Mouse (Mus musculus) hindbrain, postnatal 0 days (tissue): ENCODE data around the gene Hoga1. TPM values are rescaled to one million over a fixed set of nuclear protein-coding genes. Genes with fewer than 3 reads are reported as not detected.

Experiments
- ATAC-seq: fragments of 200-750 bp; cut with Nextera tagmentation; 2 replicates; pipeline ENCODE4 v1.8.0; 2017; ENCODE audit warnings: mild to moderate bottlenecking, moderate TSS enrichment, moderate library complexity
- DNase-seq: peaks from one replicate; pipeline ENCODE4 v3.0.0-alpha.2; 2015; ENCODE audit warnings: low spot score
- H3K27ac ChIP-seq: fragments of 300-500 bp; sonication (generic); 2 replicates; pipeline ENCODE4 v1.5.1; 2014; ENCODE audit warnings: mild to moderate bottlenecking
- H3K27me3 ChIP-seq: fragments of 300-500 bp; sonication (generic); 2 replicates; pipeline ENCODE4 v1.6.1; 2014; ENCODE audit warnings: low read length, mixed read lengths; ENCODE audit not compliant: insufficient read depth
- H3K36me3 ChIP-seq: fragments of 300-500 bp; sonication (generic); 2 replicates; pipeline ENCODE4 v1.6.1; 2014; ENCODE audit warnings: low read length, mixed read lengths; ENCODE audit not compliant: insufficient read depth
- H3K4me1 ChIP-seq: fragments of 300-500 bp; sonication (generic); 2 replicates; pipeline ENCODE4 v1.6.1; 2014; ENCODE audit warnings: antibody characterized with exemption, low read length, mixed read lengths; ENCODE audit not compliant: insufficient read depth
- H3K4me2 ChIP-seq: fragments of 300-500 bp; sonication (generic); 2 replicates; pipeline ENCODE4 v1.6.1; 2014; ENCODE audit warnings: low read depth, mild to moderate bottlenecking, low read length, moderate library complexity, mixed read lengths
- H3K4me3 ChIP-seq: fragments of 300-500 bp; sonication (generic); 2 replicates; pipeline ENCODE4 v1.5.1; 2014; ENCODE audit warnings: low read length
- H3K9ac ChIP-seq: fragments of 300-500 bp; sonication (generic); replicated peaks from 2 replicates; pipeline ENCODE4 v1.6.1; 2014; ENCODE audit warnings: mild to moderate bottlenecking, low read length, moderate library complexity, mixed read lengths
- H3K9me3 ChIP-seq: fragments of 300-500 bp; sonication (generic); 2 replicates; pipeline ENCODE4 v1.6.1; 2016; ENCODE audit warnings: low read length, mixed read lengths
- CTCF ChIP-seq: IDR thresholded peaks from 2 replicates; pipeline ENCODE4 v1.5.1; 2016; ENCODE audit warnings: antibody characterized with exemption, control low read depth, low read depth
- WGBS: fragments of 180-500 bp; shearing (Covaris S2); extraction: QIAGEN DNeasy Blood & Tissue Kit; methylation state at CpG from one replicate; pipeline ENCODE4 v1.1.7; 2014; 5-methylcytosine and 5-hydroxymethylcytosine counted together
- polyA plus RNA-seq: library from polyadenylated mRNA; unstranded; fragments of >200 nt; fragmentation: Nextera tagmentation; extraction: Ambion mirVana; gene quantifications from 2 replicates; pipeline ENCODE4 v1.2.1, GENCODE M21; 2015
- total RNA-seq: library from RNA; depleted of rRNA; stranded (reverse); fragments of >200 nt; gene quantifications from 2 replicates; pipeline ENCODE4 v1.2.3, GENCODE M21; 2014; rRNA removed

The Hoga1 gene
- total and polyA plus RNA-seq, 2 experiments from 2014 or later: 3.6 to 3.9 TPM

DNA sequence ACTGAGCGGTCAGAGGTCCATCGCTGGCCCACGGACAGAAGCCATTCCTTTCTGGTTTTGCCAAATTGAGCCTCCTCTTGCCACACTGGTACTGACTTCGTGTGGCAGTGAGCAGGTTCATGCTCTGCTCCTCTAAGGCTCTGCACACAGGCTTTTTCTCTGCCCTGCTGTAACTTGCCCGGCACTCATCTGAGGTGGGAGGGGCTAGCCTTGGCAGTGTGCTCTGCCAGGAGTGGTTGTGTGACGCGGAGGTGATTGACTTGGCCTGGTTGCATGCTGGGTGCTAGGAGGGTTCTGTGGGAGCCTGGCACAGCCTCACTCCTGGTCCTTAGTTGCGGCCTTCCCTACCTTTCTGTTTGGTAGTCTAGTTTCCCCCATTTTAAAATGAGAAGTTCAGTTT, 75.0 kb downstream of the Hoga1 start:
- H3K9me3 ChIP-seq: no peaks in the 10 kb centered on the region
- no peak for ATAC-seq
- WGBS: 89% methylated on average over 8 of the region's 8 CpGs

More for the DNA sequence above, 75.0 kb downstream of the Hoga1 start:
- H3K4me1 ChIP-seq: no peaks in the 10 kb centered on the region
- H3K27ac ChIP-seq: no peak overlapping the region
- no peaks in the 10 kb centered on the region for H3K27me3 ChIP-seq
- DNase-seq: no peak
- peaks cover 43% of the 10 kb centered on the region for H3K36me3 ChIP-seq
- H3K4me3 ChIP-seq: no peak overlapping the region
- TF ChIP-seq CTCF: no peak
- H3K4me2 ChIP-seq: no peak overlapping the region
- H3K9ac ChIP-seq: no peak overlapping the region

Other genes with a start within 250 kb of the Hoga1 start
- 5.4 and 5.5 TPM in 2 replicates for gene Arhgap19, start 243.6 kb upstream of the Hoga1 start, total RNA-seq
- gene Arhgap19, start 243.6 kb upstream of the Hoga1 start, polyA plus RNA-seq: 3.9 and 4.4 TPM in 2 replicates
- 26.6 and 33.8 TPM in 2 replicates for gene Frat1, start 215.6 kb upstream of the Hoga1 start, total RNA-seq
- gene Frat1, start 215.6 kb upstream of the Hoga1 start, polyA plus RNA-seq: 24.4 and 27.0 TPM in 2 replicates
- 9.0 and 13.2 TPM in 2 replicates for gene Frat2, start 197.5 kb upstream of the Hoga1 start, total RNA-seq
- 5.8 and 7.3 TPM in 2 replicates for gene Frat2, start 197.5 kb upstream of the Hoga1 start, polyA plus RNA-seq
- 19.2 and 21.9 TPM in 2 replicates for gene Rrp12, start 149.4 kb upstream of the Hoga1 start, total RNA-seq
- gene Rrp12, start 149.4 kb upstream of the Hoga1 start, polyA plus RNA-seq: 11.9 and 12.3 TPM in 2 replicates
- 539 and 558 TPM in 2 replicates for gene Pgam1, start 133.7 kb upstream of the Hoga1 start, total RNA-seq
- gene Pgam1, start 133.7 kb upstream of the Hoga1 start, polyA plus RNA-seq: 629 and 638 TPM in 2 replicates
- 13.5 and 21.1 TPM in 2 replicates for gene Exosc1, start 112.2 kb upstream of the Hoga1 start, total RNA-seq
- gene Exosc1, start 112.2 kb upstream of the Hoga1 start, polyA plus RNA-seq: 64.8 and 69.4 TPM in 2 replicates
- 65.1 and 73.7 TPM in 2 replicates for gene Zdhhc16, start 112.1 kb upstream of the Hoga1 start, total RNA-seq
- gene Zdhhc16, start 112.1 kb upstream of the Hoga1 start, polyA plus RNA-seq: 81.9 and 89.4 TPM in 2 replicates
- gene Mms19, start 64.5 kb upstream of the Hoga1 start, total RNA-seq: 54.8 and 66.1 TPM in 2 replicates
- 25.9 and 28.8 TPM in 2 replicates for gene Mms19, start 64.5 kb upstream of the Hoga1 start, polyA plus RNA-seq
- 19.9 and 22.4 TPM in 2 replicates for gene Ubtd1, start 63.8 kb upstream of the Hoga1 start, total RNA-seq
- 13.4 and 14.1 TPM in 2 replicates for gene Ubtd1, start 63.8 kb upstream of the Hoga1 start, polyA plus RNA-seq
- 0.42 TPM in 1 of 2 replicates, not detected in the other for gene Ankrd2, start 9.6 kb upstream of the Hoga1 start, total RNA-seq
- gene Ankrd2, start 9.6 kb upstream of the Hoga1 start, polyA plus RNA-seq: 0.97 and 1.5 TPM in 2 replicates
- gene 4933411K16Rik, start 6.6 kb downstream of the Hoga1 start, total RNA-seq: 0.61 and 1.6 TPM in 2 replicates
- not detected in 2 replicates for gene 4933411K16Rik, start 6.6 kb downstream of the Hoga1 start, polyA plus RNA-seq
- gene Morn4, start 40.7 kb downstream of the Hoga1 start, total RNA-seq: 42.9 and 48.5 TPM in 2 replicates
- gene Morn4, start 40.7 kb downstream of the Hoga1 start, polyA plus RNA-seq: 98.0 and 108 TPM in 2 replicates
- 18.3 and 21.7 TPM in 2 replicates for gene Pi4k2a, start 44.9 kb downstream of the Hoga1 start, total RNA-seq
- 33.9 and 36.4 TPM in 2 replicates for gene Pi4k2a, start 44.9 kb downstream of the Hoga1 start, polyA plus RNA-seq
- 13.5 and 23.7 TPM in 2 replicates for gene Avpi1, start 83.4 kb downstream of the Hoga1 start, total RNA-seq
- gene Avpi1, start 83.4 kb downstream of the Hoga1 start, polyA plus RNA-seq: 16.4 and 18.0 TPM in 2 replicates
- gene Marveld1, start 101.8 kb downstream of the Hoga1 start, total RNA-seq: 14.0 and 16.5 TPM in 2 replicates
- 2.8 and 3.2 TPM in 2 replicates for gene Marveld1, start 101.8 kb downstream of the Hoga1 start, polyA plus RNA-seq
- 90.9 and 95.0 TPM in 2 replicates for gene Zfyve27, start 118.3 kb downstream of the Hoga1 start, total RNA-seq
- 45.1 and 48.9 TPM in 2 replicates for gene Zfyve27, start 118.3 kb downstream of the Hoga1 start, polyA plus RNA-seq
- 1.2 and 1.8 TPM in 2 replicates for gene Sfrp5, start 156.6 kb downstream of the Hoga1 start, total RNA-seq
- 1.6 and 2.0 TPM in 2 replicates for gene Sfrp5, start 156.6 kb downstream of the Hoga1 start, polyA plus RNA-seq
- 80.0 and 84.8 TPM in 2 replicates for gene Golga7b, start 202.0 kb downstream of the Hoga1 start, total RNA-seq
- gene Golga7b, start 202.0 kb downstream of the Hoga1 start, polyA plus RNA-seq: 58.7 and 62.4 TPM in 2 replicates